Mouse (Mus musculus) gastrocnemius, adult 2 months (tissue): ENCODE measurements around the gene Ppia. TPM values are rescaled to one million over a fixed set of nuclear protein-coding genes. Genes with fewer than 3 reads are reported as not detected.

Experiments used
- DNase-seq: peaks from one replicate; pipeline ENCODE4 v3.0.0; 2022
- H3K27ac ChIP-seq: fragments of 200-600 bp; 2 replicates; pipeline ENCODE4 v1.8.1; 2022; ENCODE audit warnings: mild to moderate bottlenecking
- H3K4me3 ChIP-seq: fragments of 200-600 bp; 2 replicates; pipeline ENCODE4 v1.8.1; 2022; ENCODE audit warnings: mild to moderate bottlenecking, moderate library complexity
- CTCF ChIP-seq: fragments of 200-600 bp; IDR thresholded peaks from 2 replicates; pipeline ENCODE4 v1.8.1; 2022; ENCODE audit warnings: antibody characterized with exemption, mild to moderate bottlenecking, moderate library complexity
- intact Hi-C: fragments of 180-260 bp; cut with DNase I; formaldehyde crosslinking; loops from one replicate; pipeline ENCODE4 v1.15.1; 2025
- microRNA-seq: library from miRNA; unstranded; fragments of <30 nt; microRNA quantifications from one replicate; pipeline ENCODE4 v1.2.0, GENCODE M21; 2021
- total RNA-seq, 2 experiments: library from RNA; stranded (reverse); gene quantifications; 2 replicates each; pipeline ENCODE4 v1.2.3; 2021

Gene Ppia
- total RNA-seq, 2 experiments from 2014 or later, result 205 to 209 TPM

GRCm38 (mm10) chr11:6456083-6456482 lies 40.8 kb downstream of the Ppia start:
- Histone ChIP-seq H3K4me3 (no peak overlapping the region), H3K27ac (no peak overlapping the region)
- no peak for TF ChIP-seq CTCF
- intact Hi-C loops, result no loop called here
- DNase-seq, result no peak

- no peak overlapping the region for H3K27ac ChIP-seq
- no peak for TF ChIP-seq CTCF
- DNase-seq, result no peak
- H3K4me3 ChIP-seq, result no peak overlapping the region
- intact Hi-C loops, result no loop called here
Measured at GRCm38 (mm10) chr11:6463159-6463837, 48.1 kb downstream of the Ppia start.

GRCm38 (mm10) chr11:6465122-6465521 lies 49.9 kb downstream of the Ppia start:
- DNase-seq, result peak; percentile 47
- intact Hi-C loops, result loop anchor here (2.0 kb wide), 1 partner anchor 164 kb away; no protein-coding TSS in a partner anchor
- peak; percentile 59 for TF ChIP-seq CTCF
- Histone ChIP-seq H3K4me3 (no peak overlapping the region), H3K27ac (no peak overlapping the region)

GRCm38 (mm10) chr11:6468541-6468940 lies 53.3 kb downstream of the Ppia start:
- no peak overlapping the region for H3K4me3 ChIP-seq
- no peak overlapping the region for H3K27ac ChIP-seq
- intact Hi-C loops, result no loop called here
- TF ChIP-seq CTCF, result no peak
- DNase-seq, result no peak

Small RNA genes within 50 kb of the gene (microRNA-seq; reads per million reads assigned to microRNA genes)
- gene Mir7651, result not detected

Other genes starting within 250 kb of the Ppia start
- gene A730071L15Rik, start 215.4 kb upstream of the Ppia start, total RNA-seq, result under 1 TPM; 0.15 to 0.20 TPM
- gene Nudcd3, start 215.0 kb upstream of the Ppia start, total RNA-seq, result 10 to 100 TPM; 64.3 to 67.9 TPM
- gene Npc1l1, start 185.3 kb upstream of the Ppia start, total RNA-seq, result under 1 TPM; 0.31 to 0.36 TPM
- 10 to 100 TPM; 26.1 to 33.0 TPM for gene Ddx56, start 147.7 kb upstream of the Ppia start, total RNA-seq
- 10 to 100 TPM; 57.7 to 75.6 TPM for gene Tmed4, start 140.6 kb upstream of the Ppia start, total RNA-seq
- 100 to 1,000 TPM; 620 to 834 TPM for gene Ogdh, start 123.8 kb upstream of the Ppia start, total RNA-seq
- 10 to 100 TPM; 45.4 to 52.0 TPM for gene Zmiz2, start 26.4 kb upstream of the Ppia start, total RNA-seq
- gene H2afv, start 29.0 kb downstream of the Ppia start, total RNA-seq, result 10 to 100 TPM; 44.2 to 70.3 TPM
- gene Purb, start 60.5 kb downstream of the Ppia start, total RNA-seq, result 10 to 100 TPM; 19.9 to 23.5 TPM
- under 1 TPM; 0.36 to 0.56 TPM for gene Myo1g, start 105.5 kb downstream of the Ppia start, total RNA-seq
- gene Ccm2, start 131.4 kb downstream of the Ppia start, total RNA-seq, result 10 to 100 TPM; 20.8 to 23.8 TPM
- gene Nacad, start 190.6 kb downstream of the Ppia start, total RNA-seq, result under 1 TPM; 0.28 to 0.38 TPM
- gene Tbrg4, start 210.6 kb downstream of the Ppia start, total RNA-seq, result 10 to 100 TPM; 57.3 to 79.3 TPM
- gene Wap, start 223.2 kb downstream of the Ppia start, total RNA-seq, result not detected
- 1 to 10 TPM in 1 of 2 experiments, under 1 TPM in 1; 0.46 to 1.2 TPM for gene Ramp3, start 243.1 kb downstream of the Ppia start, total RNA-seq